Mouse (Mus musculus) liver, embryonic 14.5 days (tissue): Measurements from ENCODE around the gene Eef1akmt4.

Experiments
- CTCF ChIP-seq: IDR thresholded peaks from 2 replicates; pipeline ENCODE4 v1.5.1; 2016; ENCODE audit warnings: antibody characterized with exemption, low read depth, control low read depth
- EP300 ChIP-seq: IDR thresholded peaks from 2 replicates; pipeline ENCODE4 v1.6.1; 2016; ENCODE audit warnings: antibody characterized with exemption, low read depth

DNA sequence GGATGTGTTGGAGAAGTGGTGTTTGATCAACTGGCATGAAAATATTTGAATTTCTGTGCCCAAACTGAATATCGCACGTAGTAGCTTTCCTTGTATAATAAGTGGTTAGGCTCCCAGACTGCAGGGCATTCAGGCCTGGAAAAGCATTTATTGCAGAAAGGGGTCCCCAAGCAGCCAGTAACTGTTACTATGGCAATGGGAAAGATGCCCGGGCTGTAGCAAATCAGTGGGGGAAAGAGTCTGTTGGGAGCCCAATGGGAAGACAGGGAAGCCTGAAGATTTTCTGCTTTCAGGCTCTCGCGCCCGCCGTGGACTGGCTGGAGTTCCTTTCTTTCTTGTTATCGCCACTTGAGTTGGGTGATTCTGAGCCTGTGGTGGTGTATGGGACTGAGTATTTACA lies 27.0 kb downstream of the Eef1akmt4 start:
- TF ChIP-seq CTCF = no peak
- no peak for TF ChIP-seq EP300
